Mouse (Mus musculus) fat pad, adult 2 months (tissue): ENCODE data around the gene Smc1b.
"Not testable (repeated sequence)": the region's sequence is repeated elsewhere in the genome, so short reads cannot be mapped to it uniquely, and the experiment has no call there.

ENCODE experiments used
- DNase-seq: peaks from one replicate; pipeline ENCODE4 v3.0.0-alpha.2; 2011; ENCODE audit warnings: low read depth, low spot score; ENCODE audit errors: extremely low read depth

Gene Smc1b

GRCm38 (mm10) chr15:85135143-85135542 is 3.4 kb upstream of the Smc1b start:
- no peak for DNase-seq

- DNase-seq = no peak
Observed at GRCm38 (mm10) chr15:85132193-85132520, 393 bp upstream of the Smc1b start.

GRCm38 (mm10) chr15:85085641-85086040 is 46.1 kb downstream of the Smc1b start:
- DNase-seq = no peak

- DNase-seq = no peak
Observed at GRCm38 (mm10) chr15:85072651-85073050, 59.1 kb downstream of the Smc1b start.

- no peak for DNase-seq
Observed at GRCm38 (mm10) chr15:85070561-85070960, 61.2 kb downstream of the Smc1b start.

- no peak for DNase-seq
Observed at GRCm38 (mm10) chr15:85063421-85063820, 68.3 kb downstream of the Smc1b start.

- DNase-seq = no peak
Observed at GRCm38 (mm10) chr15:85055186-85055585, 76.6 kb downstream of the Smc1b start.

- DNase-seq = no peak
Observed at GRCm38 (mm10) chr15:85054098-85054497, 77.7 kb downstream of the Smc1b start.

- DNase-seq = no peak
Observed at GRCm38 (mm10) chr15:85049758-85050157, 82.0 kb downstream of the Smc1b start.

- no peak for DNase-seq
Observed at GRCm38 (mm10) chr15:85047865-85048264, 83.9 kb downstream of the Smc1b start.

- DNase-seq = no peak
Observed at GRCm38 (mm10) chr15:85046230-85046950, 85.4 kb downstream of the Smc1b start.

- DNase-seq = no peak
Observed at GRCm38 (mm10) chr15:85043761-85044160, 88.0 kb downstream of the Smc1b start.

GRCm38 (mm10) chr15:85043116-85043515 is 88.6 kb downstream of the Smc1b start:
- no peak for DNase-seq

GRCm38 (mm10) chr15:85042361-85042954 is 89.3 kb downstream of the Smc1b start:
- DNase-seq = no peak

GRCm38 (mm10) chr15:85041546-85042225 is 90.1 kb downstream of the Smc1b start:
- DNase-seq = no peak

- no peak for DNase-seq
Observed at GRCm38 (mm10) chr15:85037343-85037690, 94.4 kb downstream of the Smc1b start.

GRCm38 (mm10) chr15:85036566-85037342 is 95.0 kb downstream of the Smc1b start:
- no peak for DNase-seq

- not testable (repeated sequence) for DNase-seq
Observed at GRCm38 (mm10) chr15:85033916-85034315, 97.8 kb downstream of the Smc1b start.

GRCm38 (mm10) chr15:85031866-85032265 is 99.9 kb downstream of the Smc1b start:
- DNase-seq = no peak

- DNase-seq = not testable (repeated sequence)
Observed at GRCm38 (mm10) chr15:85030643-85031042, 101.1 kb downstream of the Smc1b start.

GRCm38 (mm10) chr15:85028648-85029047 is 103.1 kb downstream of the Smc1b start, which contains the start of gene Fam118a:
Fam118a (plus strand) TSS chr15:85028948.
- DNase-seq = not testable (repeated sequence)
